Mouse (Mus musculus): ENCODE data around the gene Cadm2.

Gene Cadm2

GRCm38 (mm10) chr16:66955876-66956275, 664.8 kb downstream of the Cadm2 start:
- no peak for DNase-seq (ENCODE audit: low read depth, low spot score)

- no peak for DNase-seq (ENCODE audit: low read depth, low spot score)
Measured at GRCm38 (mm10) chr16:66936332-66936731, 684.4 kb downstream of the Cadm2 start.

- DNase-seq (ENCODE audit: low read depth, low spot score), result no peak
Measured at GRCm38 (mm10) chr16:66925517-66925916, 695.2 kb downstream of the Cadm2 start.

- no peak for DNase-seq (ENCODE audit: low read depth, low spot score)
Measured at GRCm38 (mm10) chr16:66922753-66923152, 698.0 kb downstream of the Cadm2 start.

- no peak for DNase-seq (ENCODE audit: low read depth, low spot score)
Measured at GRCm38 (mm10) chr16:66921414-66921915, 699.2 kb downstream of the Cadm2 start.

GRCm38 (mm10) chr16:66919889-66920402, 700.8 kb downstream of the Cadm2 start:
- no peak for DNase-seq (ENCODE audit: low read depth, low spot score)

- DNase-seq (ENCODE audit: low read depth, low spot score), result no peak
Measured at GRCm38 (mm10) chr16:66901801-66902200, 718.9 kb downstream of the Cadm2 start.

- no peak for DNase-seq (ENCODE audit: low read depth, low spot score)
Measured at GRCm38 (mm10) chr16:66900664-66901063, 720.0 kb downstream of the Cadm2 start.

- no peak for DNase-seq (ENCODE audit: low read depth, low spot score)
Measured at GRCm38 (mm10) chr16:66892359-66892758, 728.3 kb downstream of the Cadm2 start.

- no peak for DNase-seq (ENCODE audit: low read depth, low spot score)
Measured at GRCm38 (mm10) chr16:66891559-66892247, 729.0 kb downstream of the Cadm2 start.

- DNase-seq (ENCODE audit: low read depth, low spot score), result no peak
Measured at GRCm38 (mm10) chr16:66889907-66890306, 730.8 kb downstream of the Cadm2 start.

- no peak for DNase-seq (ENCODE audit: low read depth, low spot score)
Measured at GRCm38 (mm10) chr16:66882597-66882996, 738.1 kb downstream of the Cadm2 start.

GRCm38 (mm10) chr16:66871201-66871600, 749.5 kb downstream of the Cadm2 start:
- peak; percentile 43 for DNase-seq (ENCODE audit: low read depth, low spot score)

- DNase-seq (ENCODE audit: low read depth, low spot score), result no peak
Measured at GRCm38 (mm10) chr16:66851047-66851446, 769.7 kb downstream of the Cadm2 start.

- DNase-seq (ENCODE audit: low read depth, low spot score), result no peak
Measured at GRCm38 (mm10) chr16:66824866-66825265, 795.8 kb downstream of the Cadm2 start.

- DNase-seq (ENCODE audit: low read depth, low spot score), result no peak
Measured at GRCm38 (mm10) chr16:66811495-66811894, 809.2 kb downstream of the Cadm2 start.

- DNase-seq (ENCODE audit: low read depth, low spot score), result no peak
Measured at GRCm38 (mm10) chr16:66798204-66798603, 822.5 kb downstream of the Cadm2 start.

- no peak for DNase-seq (ENCODE audit: low read depth, low spot score)
Measured at GRCm38 (mm10) chr16:66793067-66793466, 827.6 kb downstream of the Cadm2 start.

GRCm38 (mm10) chr16:66771883-66772282, 848.8 kb downstream of the Cadm2 start:
- DNase-seq (ENCODE audit: low read depth, low spot score), result no peak

- DNase-seq (ENCODE audit: low read depth, low spot score), result no peak
Measured at GRCm38 (mm10) chr16:66769545-66769944, 851.2 kb downstream of the Cadm2 start.

- DNase-seq (ENCODE audit: low read depth, low spot score), result no peak
Measured at GRCm38 (mm10) chr16:66768684-66769389, 851.9 kb downstream of the Cadm2 start.

- peak; percentile 3 for DNase-seq (ENCODE audit: low read depth, low spot score)
Measured at GRCm38 (mm10) chr16:66761546-66762473, 858.9 kb downstream of the Cadm2 start.
